Mouse (Mus musculus) MEL (cell line): ENCODE data around the gene Gm28374.

ENCODE experiments used
- POLR2A ChIP-seq, 2 experiments: IDR thresholded peaks; 2 replicates each; pipeline ENCODE4 v1.6.1; 2011 to 2012; ENCODE audit warnings: low read length in 2 of 2, mild to moderate bottlenecking in 2 of 2, control low read depth in 1 of 2, improper control_type of control experiment in 1 of 2, low read depth in 1 of 2, moderate library complexity in 1 of 2; ENCODE audit not compliant: control insufficient read depth in 1 of 2, insufficient read depth in 1 of 2, poor library complexity in 1 of 2
- ZNF384 ChIP-seq: IDR thresholded peaks from 2 replicates; pipeline ENCODE4 v1.6.1; 2012; ENCODE audit warnings: low read depth, mild to moderate bottlenecking, inconsistent platforms, low read length, improper control_type of control experiment

- TF ChIP-seq POLR2A (IDR thresholded peaks at IDR 0.05; ENCODE audit: control insufficient read depth in 1 of 2, insufficient read depth in 1 of 2, low read depth in 1 of 2, low read length in 2 of 2, poor library complexity in 1 of 2) (no peak), ZNF384 (no peak)
Observed at GRCm38 (mm10) chr19:6048681-6049410, 33.2 kb downstream of the Gm28374 start.
